Mouse (Mus musculus): Measurements from ENCODE around the gene Col6a3. TPM values are rescaled to one million over a fixed set of nuclear protein-coding genes. Genes with fewer than 3 reads are reported as not detected.

Gene Col6a3
- total RNA-seq, 2 experiments from 2014 or later = 299 to 378 TPM

DNA sequence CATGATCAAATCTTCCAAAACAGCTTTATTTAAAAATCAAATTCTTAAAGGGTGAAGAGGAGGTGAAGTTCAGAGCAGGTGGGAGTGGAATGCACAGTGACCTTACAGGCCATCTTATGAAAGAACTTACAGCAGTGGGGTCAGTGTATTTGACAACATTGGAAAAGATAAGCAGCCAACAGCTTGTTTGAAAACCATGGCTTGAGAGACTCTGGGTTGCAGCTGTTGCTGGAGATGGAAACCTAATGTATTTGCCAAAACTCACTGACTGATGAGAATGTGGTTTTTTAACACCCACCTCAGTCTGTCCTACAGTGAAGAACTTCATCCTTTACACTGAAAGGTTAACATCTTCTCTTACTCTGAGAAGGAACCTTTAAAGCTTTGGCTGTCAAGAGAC lies 120.4 kb downstream of the Col6a3 start:
- no peak for DNase-seq

DNA sequence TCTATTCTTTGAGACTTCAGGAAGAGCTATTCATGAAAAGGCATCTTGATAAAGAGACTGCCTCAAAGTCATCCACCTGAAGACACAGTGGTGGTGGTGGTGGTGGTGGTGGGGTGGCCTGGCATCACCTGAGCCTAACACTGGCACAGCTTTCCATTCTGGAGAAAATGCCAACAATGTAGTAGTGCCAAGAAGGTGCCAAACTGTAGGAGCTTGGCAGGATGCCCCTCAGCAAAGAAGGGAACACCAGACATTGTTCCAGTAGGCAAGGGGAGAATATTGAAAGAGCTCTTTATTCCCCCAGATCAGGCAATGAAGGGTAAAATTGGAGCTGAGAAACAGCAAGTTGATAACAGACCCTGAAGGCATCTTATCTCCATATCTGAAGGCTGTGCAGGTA lies 121.8 kb downstream of the Col6a3 start:
- DNase-seq = no peak

DNA sequence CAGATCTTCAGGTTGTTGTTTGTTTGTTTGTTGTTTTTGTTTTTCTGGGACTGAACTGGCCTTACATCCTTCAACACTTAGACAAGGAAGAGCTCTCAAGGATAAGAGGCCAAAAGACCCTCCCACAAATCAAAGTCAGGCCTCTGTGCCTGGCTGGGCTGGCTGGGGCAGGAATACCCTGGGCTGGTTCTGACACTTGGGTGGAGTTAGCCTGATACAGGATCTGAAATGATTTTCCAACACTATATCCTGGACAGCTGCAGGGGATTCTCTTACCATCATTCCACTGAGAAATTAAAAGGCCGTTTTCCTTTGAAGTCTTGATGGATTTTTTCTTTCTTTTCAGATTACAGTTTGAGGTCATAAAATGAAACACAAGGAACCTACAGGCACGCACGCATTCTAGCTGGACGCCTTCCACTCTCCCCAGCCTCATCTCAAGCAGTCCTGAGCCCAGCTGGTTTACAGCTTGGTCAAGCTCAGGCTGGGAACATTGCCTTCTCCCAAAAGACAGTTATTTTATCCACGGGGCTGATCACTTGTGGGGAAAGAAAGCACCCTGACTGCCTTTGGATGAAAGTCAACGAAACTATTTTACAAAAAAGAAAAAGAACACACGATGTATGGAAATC lies 123.0 kb downstream of the Col6a3 start:
- DNase-seq = peak; percentile 25

DNA sequence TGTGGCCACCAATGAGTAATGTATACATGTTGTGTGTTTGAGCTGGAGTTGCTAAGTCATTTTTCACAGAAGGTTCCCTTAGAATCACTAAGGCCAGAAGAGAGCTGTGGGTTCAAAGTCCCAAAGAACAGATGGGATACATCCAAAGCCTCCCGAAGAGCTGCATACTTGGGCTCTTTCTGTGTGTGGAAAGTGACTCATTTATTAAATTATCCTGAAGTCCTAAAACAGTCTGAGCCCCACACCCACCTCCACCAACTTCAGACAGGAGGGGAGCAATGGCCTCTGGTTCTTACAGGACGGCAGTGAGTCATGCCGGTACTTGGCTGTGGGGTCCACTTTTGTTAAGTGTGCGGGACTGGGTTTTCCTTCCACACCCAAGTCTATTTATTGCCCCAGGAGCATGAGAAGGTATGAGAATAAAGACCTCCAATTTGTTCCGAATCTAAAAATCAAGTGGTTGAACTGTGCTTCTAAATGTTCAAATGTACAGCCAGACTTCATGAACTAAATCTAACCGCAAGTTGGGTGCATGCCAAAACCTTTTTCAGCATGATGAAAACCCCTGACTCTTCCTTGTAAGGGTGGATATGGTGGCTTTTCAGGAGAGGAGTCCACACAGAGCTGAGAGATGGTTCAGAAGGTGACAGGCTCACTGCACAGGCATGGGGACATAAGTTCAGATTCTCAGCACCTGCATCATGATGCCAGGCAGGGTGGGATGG lies 124.8 kb downstream of the Col6a3 start:
- DNase-seq = no peak

DNA sequence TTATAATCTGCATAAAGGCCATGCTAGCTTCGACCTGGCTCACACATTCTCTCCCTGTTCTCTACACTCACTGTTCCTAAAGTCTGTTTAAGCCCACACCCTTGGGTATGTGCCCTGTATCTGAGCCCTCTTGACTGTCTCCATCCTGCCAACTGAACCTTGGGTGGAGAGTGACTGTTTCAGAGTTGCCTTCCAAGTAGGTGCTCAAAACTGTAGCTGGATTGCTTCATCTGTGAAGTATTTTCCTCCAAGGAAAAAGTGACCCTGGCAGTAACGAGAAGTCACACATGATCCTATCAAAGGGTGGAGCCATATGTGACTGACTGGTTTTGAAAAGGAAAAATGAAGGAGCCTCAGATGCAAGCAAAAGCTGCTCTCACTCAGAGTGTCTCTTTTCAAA lies 127.5 kb downstream of the Col6a3 start:
- no peak for DNase-seq

Other genes starting within 250 kb of the Col6a3 start
- 10 to 100 TPM; 74.9 to 75.5 TPM for gene Cops8, start 241.0 kb downstream of the Col6a3 start, total RNA-seq (2021)
- under 1 TPM; 0.31 to 0.50 TPM for gene Mlph, start 71.1 kb upstream of the Col6a3 start, total RNA-seq (2021)
- not detected for gene Prlh, start 109.1 kb upstream of the Col6a3 start, total RNA-seq (2021)
- not detected for gene Rab17, start 125.7 kb upstream of the Col6a3 start, total RNA-seq (2021)
- 100 to 1,000 TPM; 247 to 265 TPM for gene Lrrfip1, start 154.8 kb upstream of the Col6a3 start, total RNA-seq (2021)

All from gastrocnemius, postnatal 10 days (tissue).